Mouse (Mus musculus) liver, adult 2 months (tissue): ENCODE measurements around the gene Bmp2k.

Source experiments
- CTCF ChIP-seq: fragments of 200-500 bp; IDR thresholded peaks from 2 replicates; pipeline ENCODE4 v1.5.1; 2011; ENCODE audit warnings: low read depth, low read length, control low read depth
- POLR2A ChIP-seq: fragments of 200-500 bp; IDR thresholded peaks from 2 replicates; pipeline ENCODE4 v1.6.1; 2011; ENCODE audit warnings: low read length, control low read depth; ENCODE audit not compliant: insufficient read depth; ENCODE audit errors: extremely low read depth

DNA sequence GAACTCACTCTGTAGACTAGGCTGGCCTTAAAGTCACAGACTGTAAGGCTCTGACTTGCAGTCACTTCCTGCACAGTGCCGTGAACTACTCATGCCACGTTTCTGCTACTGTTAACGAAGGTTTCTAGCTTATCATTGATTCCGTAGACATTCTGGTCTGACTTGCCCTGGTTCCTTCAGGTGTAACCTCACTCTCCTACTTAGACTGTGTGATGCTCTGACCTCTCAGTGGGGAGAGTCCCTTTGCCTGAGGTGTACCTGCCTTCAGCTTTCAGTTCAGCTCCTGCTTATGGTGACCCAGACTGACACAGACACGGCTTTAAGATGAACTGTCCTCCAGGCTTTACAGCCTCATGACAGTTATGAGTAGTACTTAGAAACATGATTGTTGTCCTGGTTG lies 56.7 kb downstream of the Bmp2k start:
- TF ChIP-seq POLR2A: no peak
- TF ChIP-seq CTCF: no peak
